In the genomic region with DNA sequence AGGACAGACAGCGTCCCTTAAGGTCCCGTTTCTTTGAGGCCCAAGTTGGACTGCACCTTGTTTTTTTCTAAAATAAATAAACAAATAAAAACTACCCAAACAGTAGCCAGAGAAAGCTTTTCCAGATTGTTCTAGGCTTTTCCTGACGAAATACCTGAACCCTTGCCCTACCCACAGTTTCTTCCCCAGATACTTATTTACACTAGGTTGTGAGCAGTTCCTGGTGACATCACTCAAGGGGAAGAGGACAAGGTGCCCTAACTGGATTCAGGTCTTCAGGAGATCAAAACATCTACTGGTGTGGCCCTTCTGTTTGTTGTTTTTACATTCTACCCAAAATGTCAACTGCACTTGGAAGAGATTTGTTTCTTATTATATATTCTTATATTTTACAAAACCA, we compare ENCODE assay signal across 9 mouse cellular contexts. TPM values are rescaled to one million over a fixed set of nuclear protein-coding genes. Genes with fewer than 3 reads are reported as not detected.
DNase-seq lines count a peak whose midpoint lies in the region; ATAC-seq and TF ChIP-seq lines count a peak whose summit lies in the region.
"Had no signal": no experiment of that assay in that cellular context is flagged by ENCODE, and none has a peak within 500 bp of the region (broad histone marks: within the 10 kb centered on the region; RNA-seq: fewer than 3 reads in every experiment).

No protein-coding gene starts in this region.

- H3K9me3 ChIP-seq in intestine, embryonic 15.5 days = no peaks in the 10 kb centered on the region
- no peaks in the 10 kb centered on the region for H3K9me3 ChIP-seq in midbrain, postnatal 0 days (ENCODE audit: low read length)
- H3K9me3 ChIP-seq: G1E had no signal

- peak overlapping the region; percentile 73; the same call in 1 of the 2 replicates for H3K27ac ChIP-seq in kidney, adult 2 months (ENCODE audit: insufficient read depth, low read depth, low read length)
- no peak overlapping the region for H3K27ac ChIP-seq in embryonic fibroblast, embryonic 13.5 days (ENCODE audit: insufficient read depth, low read length)
- H3K27ac ChIP-seq in intestine, embryonic 15.5 days = peak overlapping the region; percentile 73
- 0 out of 2 replicates have a peak overlapping the region, but pooled peaks have one; percentile 77 for H3K27ac ChIP-seq in midbrain, postnatal 0 days (ENCODE audit: low read depth, low read length)

- H3K4me1 ChIP-seq in kidney, adult 2 months (ENCODE audit: control insufficient read depth, insufficient read depth, low read length) = peaks cover 10% of the 10 kb centered on the region; the same call in 1 of the 2 replicates
- H3K4me1 ChIP-seq in embryonic fibroblast, embryonic 13.5 days (ENCODE audit: control insufficient read depth, insufficient read depth, low read length) = no peaks in the 10 kb centered on the region
- H3K4me1 ChIP-seq in intestine, embryonic 15.5 days (replicated peaks) = no peaks in the 10 kb centered on the region; the same call in 1 of the 2 replicates
- H3K4me1 ChIP-seq in midbrain, postnatal 0 days (ENCODE audit: insufficient read depth, low read length) = no peaks in the 10 kb centered on the region

- no peak overlapping the region for H3K9ac ChIP-seq in intestine, embryonic 15.5 days
- no peak overlapping the region for H3K9ac ChIP-seq in midbrain, postnatal 0 days (replicated peaks; ENCODE audit: low read length, poor library complexity, severe bottlenecking)

- peak overlapping the region; percentile 66; the same call in 1 of the 2 replicates for H3K4me3 ChIP-seq in kidney, adult 2 months (ENCODE audit: insufficient read depth, low read depth, low read length)
- H3K4me3 ChIP-seq in embryonic fibroblast, embryonic 13.5 days (ENCODE audit: insufficient read depth, low read length) = peak overlapping the region; percentile 62; the same call in 1 of the 2 replicates
- H3K4me3 ChIP-seq in intestine, embryonic 15.5 days (replicated peaks) = peak overlapping the region; percentile 58
- peak overlapping the region; percentile 61 for H3K4me3 ChIP-seq in midbrain, postnatal 0 days (ENCODE audit: low read depth, low read length)

- no peak for DNase-seq in kidney, adult 2 months
- DNase-seq in kidney, adult 9 months = no peak
- no peak for DNase-seq in midbrain, postnatal 0 days (ENCODE audit: low spot score)
- DNase-seq in ovary, postnatal 10 days (ENCODE audit: low spot score) = no peak
- no peak for DNase-seq in frontal cortex, postnatal 14 days (ENCODE audit: low spot score in 2 of 2)
- no peak for DNase-seq in yolk sac, embryonic 10.5 days (ENCODE audit: low spot score)

- peak; percentile 70 for ATAC-seq in intestine, embryonic 15.5 days
- no peak for ATAC-seq in midbrain, postnatal 0 days (ENCODE audit: low FRiP score)

- no peak for TF ChIP-seq CTCF in kidney, adult 2 months (conservative IDR thresholded peaks at IDR 0.05; ENCODE audit: insufficient read depth, insufficient read length, low read depth, low read length)
- TF ChIP-seq CTCF in embryonic fibroblast, embryonic 13.5 days (IDR thresholded peaks at IDR 0.05; ENCODE audit: borderline replicate concordance, insufficient read depth, low read length) = no peak
- no peak for TF ChIP-seq CTCF in midbrain, postnatal 0 days (IDR thresholded peaks at IDR 0.05)

- H3K4me2 ChIP-seq in intestine, embryonic 15.5 days (replicated peaks) = peak overlapping the region; percentile 71
- H3K4me2 ChIP-seq in midbrain, postnatal 0 days (ENCODE audit: low read depth, low read length, poor library complexity, severe bottlenecking) = peak overlapping the region; percentile 68

- TF ChIP-seq POLR2A in kidney, adult 2 months (IDR thresholded peaks at IDR 0.05; ENCODE audit: low read depth, low read length) = no peak
- no peak for TF ChIP-seq POLR2A in embryonic fibroblast, embryonic 13.5 days (IDR thresholded peaks at IDR 0.05; ENCODE audit: low read depth, low read length)

- no peaks in the 10 kb centered on the region; the same call in 1 of the 2 replicates for H3K36me3 ChIP-seq in kidney, adult 2 months (ENCODE audit: control insufficient read depth, insufficient read depth, low read length)
- H3K36me3 ChIP-seq in intestine, embryonic 15.5 days = no peaks in the 10 kb centered on the region
- no peaks in the 10 kb centered on the region for H3K36me3 ChIP-seq in midbrain, postnatal 0 days (ENCODE audit: insufficient read depth, low read length)
- H3K36me3 ChIP-seq: G1E had no signal

- 8% methylated on average over 3 of the region's 3 CpGs for WGBS in kidney, adult 2 months
- 9% methylated on average over 3 of the region's 3 CpGs for WGBS in intestine, embryonic 15.5 days
- WGBS in midbrain, postnatal 0 days = 30% methylated on average over 3 of the region's 3 CpGs

- H3K27me3 ChIP-seq in kidney, adult 2 months (replicated peaks; ENCODE audit: control insufficient read depth, insufficient read depth, low read length) = no peaks in the 10 kb centered on the region
- no peaks in the 10 kb centered on the region for H3K27me3 ChIP-seq in intestine, embryonic 15.5 days (replicated peaks)
- H3K27me3 ChIP-seq in midbrain, postnatal 0 days (ENCODE audit: insufficient read depth, low read length) = no peaks in the 10 kb centered on the region

RNA-seq across cellular contexts. Expression of gene Fam13a, which starts 0.5 kb away (rescaled TPM):
- 21.3 and 22.5 TPM in 2 replicates for polyA plus RNA-seq in kidney, adult 2 months (2012; rRNA removed)
- 0.86 and 1.7 TPM in 2 replicates for polyA plus RNA-seq in embryonic fibroblast, embryonic 13.5 days (2011; ENCODE audit: insufficient read length, low read depth, missing spikeins)
- polyA plus RNA-seq in intestine, embryonic 15.5 days (2015; fragmentation: Nextera tagmentation; extraction: Ambion mirVana) = 14.5 and 14.9 TPM in 2 replicates
- 3.6 and 4.3 TPM in 2 replicates for total RNA-seq in midbrain, postnatal 0 days (2014; rRNA removed)
- 8.8 and 13.7 TPM in 2 replicates for polyA plus RNA-seq in midbrain, postnatal 0 days (2015; fragmentation: Nextera tagmentation; extraction: Ambion mirVana)
- polyA plus RNA-seq: G1E had no signal
